ENCODE assay signal across 18 mouse cellular contexts in genomic region chr7:126748824-126749223, GRCm38 (mm10). TPM values are rescaled to one million over a fixed set of nuclear protein-coding genes. Genes with fewer than 3 reads are reported as not detected.
DNase-seq lines count a peak whose midpoint lies in the region; ATAC-seq lines count a peak whose summit lies in the region.
"Had no signal": no experiment of that assay in that cellular context is flagged by ENCODE, and none has a peak within 500 bp of the region (broad histone marks: within the 10 kb centered on the region; RNA-seq: fewer than 3 reads in every experiment).

No protein-coding gene starts in this region.

- peaks cover 14% of the 10 kb centered on the region for H3K4me1 ChIP-seq in liver, embryonic 12.5 days
- H3K4me1 ChIP-seq in liver, embryonic 11.5 days (replicated peaks; ENCODE audit: control insufficient read depth, insufficient read depth, low read length): 0 out of 2 replicates have a peak, but pooled peaks cover 2% of the 10 kb centered on the region
- no peaks in the 10 kb centered on the region for H3K4me1 ChIP-seq in intestine, embryonic 14.5 days (replicated peaks; ENCODE audit: control insufficient read depth, insufficient read depth, low read length)
- H3K4me1 ChIP-seq: forebrain, embryonic 15.5 days; hindbrain, embryonic 13.5 days had no signal

- H3K27ac ChIP-seq in liver, embryonic 12.5 days: 0 out of 2 replicates have a peak overlapping the region, but pooled peaks have one; percentile 10
- no peak overlapping the region for H3K27ac ChIP-seq in liver, embryonic 11.5 days (ENCODE audit: low read depth, low read length)
- peak overlapping the region; percentile 33; the same call in 1 of the 2 replicates for H3K27ac ChIP-seq in intestine, embryonic 14.5 days (ENCODE audit: low read depth)
- H3K27ac ChIP-seq in macrophage: peak overlapping the region; percentile 99
- H3K27ac ChIP-seq: forebrain, embryonic 15.5 days; hindbrain, embryonic 13.5 days; limb, embryonic 13.5 days had no signal

- no peak overlapping the region for H3K9ac ChIP-seq in liver, embryonic 12.5 days
- H3K9ac ChIP-seq in liver, embryonic 11.5 days (ENCODE audit: low read depth, low read length): no peak overlapping the region
- H3K9ac ChIP-seq in intestine, embryonic 14.5 days (ENCODE audit: low read length): no peak overlapping the region
- H3K9ac ChIP-seq: forebrain, embryonic 15.5 days; hindbrain, embryonic 13.5 days; limb, embryonic 13.5 days had no signal

- H3K4me3 ChIP-seq in liver, embryonic 12.5 days: no peak overlapping the region
- no peak overlapping the region for H3K4me3 ChIP-seq in liver, embryonic 11.5 days (ENCODE audit: low read depth, low read length)
- H3K4me3 ChIP-seq in intestine, embryonic 14.5 days (ENCODE audit: low read depth, low read length): no peak overlapping the region
- H3K4me3 ChIP-seq in macrophage (ENCODE audit: inconsistent target): no peak overlapping the region
- H3K4me3 ChIP-seq: forebrain, embryonic 15.5 days; hindbrain, embryonic 13.5 days; limb, embryonic 13.5 days; megakaryocyte, embryonic 14.5 days had no signal

- no peaks in the 10 kb centered on the region; the same call in 1 of the 2 replicates for H3K79me2 ChIP-seq in macrophage (ENCODE audit: inconsistent target)

- ATAC-seq in liver, embryonic 12.5 days: no peak
- ATAC-seq in liver, embryonic 11.5 days (replicated peaks; ENCODE audit: low FRiP score): no peak
- ATAC-seq in intestine, embryonic 14.5 days (replicated peaks; ENCODE audit: low FRiP score, low TSS enrichment, low read depth): no peak
- ATAC-seq: forebrain, embryonic 15.5 days; inflammation-experienced regulatory T-cells, adult 6 months had no signal

- no peak for DNase-seq in liver, embryonic 11.5 days (ENCODE audit: low spot score)
- DNase-seq in R1 (ENCODE audit: low read depth, low spot score): peak; percentile 30
- no peak for DNase-seq in intestine, embryonic 14.5 days (ENCODE audit: low spot score)
- DNase-seq in spleen, postnatal 36 days (ENCODE audit: low spot score in 2 of 2): no peak
- no peak for DNase-seq in right cerebral cortex, postnatal 10 days (ENCODE audit: low spot score in 2 of 2)
- no peak for DNase-seq in right cerebral cortex, postnatal 25 days
- DNase-seq: gastrocnemius, postnatal 25 days; lung, adult 2 months; midbrain, embryonic 14.5 days; right cerebral cortex, postnatal 14 days had no signal

- H3K36me3 ChIP-seq in liver, embryonic 12.5 days: no peaks in the 10 kb centered on the region
- H3K36me3 ChIP-seq in liver, embryonic 11.5 days (ENCODE audit: control insufficient read depth, insufficient read depth, low read length): no peaks in the 10 kb centered on the region
- H3K36me3 ChIP-seq in intestine, embryonic 14.5 days (ENCODE audit: control insufficient read depth, insufficient read depth, low read length): no peaks in the 10 kb centered on the region
- no peaks in the 10 kb centered on the region for H3K36me3 ChIP-seq in macrophage (ENCODE audit: inconsistent target)
- H3K36me3 ChIP-seq: forebrain, embryonic 15.5 days; hindbrain, embryonic 13.5 days; limb, embryonic 13.5 days had no signal

- no peak overlapping the region for H3K4me2 ChIP-seq in liver, embryonic 12.5 days
- H3K4me2 ChIP-seq in liver, embryonic 11.5 days: no peak overlapping the region
- H3K4me2 ChIP-seq in intestine, embryonic 14.5 days (ENCODE audit: low read length): no peak overlapping the region
- H3K4me2 ChIP-seq: forebrain, embryonic 15.5 days; hindbrain, embryonic 13.5 days; limb, embryonic 13.5 days had no signal

- H3K27me3 ChIP-seq in liver, embryonic 12.5 days (replicated peaks): no peaks in the 10 kb centered on the region
- no peaks in the 10 kb centered on the region for H3K27me3 ChIP-seq in liver, embryonic 11.5 days (replicated peaks; ENCODE audit: control insufficient read depth, insufficient read depth, low read length)
- no peaks in the 10 kb centered on the region for H3K27me3 ChIP-seq in intestine, embryonic 14.5 days (replicated peaks; ENCODE audit: control insufficient read depth, insufficient read depth, low read length)
- H3K27me3 ChIP-seq: CH12.LX; forebrain, embryonic 15.5 days; hindbrain, embryonic 13.5 days; limb, embryonic 13.5 days had no signal

- 72% methylated on average over 7 of the region's 7 CpGs for WGBS in liver, embryonic 12.5 days (ENCODE audit: insufficient replicate concordance)
- WGBS in liver, embryonic 11.5 days: 72% methylated on average over 7 of the region's 7 CpGs
- WGBS in intestine, embryonic 14.5 days: 67% methylated on average over 7 of the region's 7 CpGs
- WGBS in macrophage (ENCODE audit: missing documents): 80% methylated on average over 7 of the region's 7 CpGs

- H3K9me3 ChIP-seq in liver, embryonic 12.5 days (replicated peaks): no peaks in the 10 kb centered on the region
- H3K9me3 ChIP-seq in liver, embryonic 11.5 days (ENCODE audit: control insufficient read depth, low read length): no peaks in the 10 kb centered on the region
- no peaks in the 10 kb centered on the region for H3K9me3 ChIP-seq in intestine, embryonic 14.5 days (ENCODE audit: control insufficient read depth, low read length)
- H3K9me3 ChIP-seq: forebrain, embryonic 15.5 days; hindbrain, embryonic 13.5 days; limb, embryonic 13.5 days had no signal

RNA-seq across cellular contexts. Expression of gene Mapk3, which starts 10.6 kb away (rescaled TPM):
- polyA plus RNA-seq in liver, embryonic 12.5 days (2016; fragmentation: Nextera tagmentation; extraction: Ambion mirVana): 23.7 and 25.0 TPM in 2 replicates
- polyA plus RNA-seq in liver, embryonic 11.5 days (2014; fragmentation: Nextera tagmentation; extraction: Ambion mirVana): 34.0 and 39.3 TPM in 2 replicates
- polyA plus RNA-seq in intestine, embryonic 14.5 days (2014; fragmentation: Nextera tagmentation; extraction: Ambion mirVana): 101 and 104 TPM in 2 replicates
- total RNA-seq in macrophage (2018; cell fraction: chromatin; rRNA removed): 10 to 100 TPM; 14.2 to 69.2 (median 35.5) TPM
- 100 to 1,000 TPM; 111 to 204 (median 139) TPM for total RNA-seq in macrophage (2018; cell fraction: cytosol; rRNA removed)
- total RNA-seq in macrophage (2018; cell fraction: nucleus; rRNA removed): 100 to 1,000 TPM in 3 of 26 experiments, 10 to 100 TPM in 23; 34.8 to 107 (median 61.2) TPM
- polyA plus RNA-seq in macrophage (2018): 129 to 232 TPM (median 188 TPM) in 3 replicates

RNA-seq across cellular contexts. Expression of gene Gdpd3, which starts 17.3 kb away (rescaled TPM):
- polyA plus RNA-seq in liver, embryonic 12.5 days (2016; fragmentation: Nextera tagmentation; extraction: Ambion mirVana): 0.54 and 0.78 TPM in 2 replicates
- 0.87 and 0.96 TPM in 2 replicates for polyA plus RNA-seq in liver, embryonic 11.5 days (2014; fragmentation: Nextera tagmentation; extraction: Ambion mirVana)
- polyA plus RNA-seq in intestine, embryonic 14.5 days (2014; fragmentation: Nextera tagmentation; extraction: Ambion mirVana): 3.6 and 3.9 TPM in 2 replicates
- total RNA-seq in macrophage (2018; cell fraction: chromatin; rRNA removed): 10 to 100 TPM in 18 of 26 experiments, 1 to 10 TPM in 8; 5.4 to 34.4 (median 12.1) TPM
- 1 to 10 TPM in 25 of 26 experiments, under 1 TPM in 1; 0.89 to 4.3 (median 2.2) TPM for total RNA-seq in macrophage (2018; cell fraction: cytosol; rRNA removed)
- total RNA-seq in macrophage (2018; cell fraction: nucleus; rRNA removed): 10 to 100 TPM in 9 of 26 experiments, 1 to 10 TPM in 17; 2.0 to 29.7 (median 7.8) TPM
- 1.9 to 3.3 TPM (median 2.6 TPM) in 3 replicates for polyA plus RNA-seq in macrophage (2018)

RNA-seq across cellular contexts. Expression of gene Ypel3, which starts 27.9 kb away (rescaled TPM):
- 77.2 and 78.5 TPM in 2 replicates for polyA plus RNA-seq in liver, embryonic 12.5 days (2016; fragmentation: Nextera tagmentation; extraction: Ambion mirVana)
- 49.1 and 52.2 TPM in 2 replicates for polyA plus RNA-seq in liver, embryonic 11.5 days (2014; fragmentation: Nextera tagmentation; extraction: Ambion mirVana)
- polyA plus RNA-seq in intestine, embryonic 14.5 days (2014; fragmentation: Nextera tagmentation; extraction: Ambion mirVana): 105 and 106 TPM in 2 replicates
- total RNA-seq in macrophage (2018; cell fraction: chromatin; rRNA removed): 100 to 1,000 TPM in 8 of 26 experiments, 10 to 100 TPM in 18; 14.8 to 230 (median 79.5) TPM
- total RNA-seq in macrophage (2018; cell fraction: cytosol; rRNA removed): 100 to 1,000 TPM in 12 of 26 experiments, 10 to 100 TPM in 14; 32.4 to 175 (median 76.1) TPM
- total RNA-seq in macrophage (2018; cell fraction: nucleus; rRNA removed): 100 to 1,000 TPM in 8 of 26 experiments, 10 to 100 TPM in 18; 23.9 to 225 (median 71.2) TPM
- 40.6 to 227 TPM (median 90.3 TPM) in 3 replicates for polyA plus RNA-seq in macrophage (2018)

RNA-seq across cellular contexts. Expression of gene Tbx6, which starts 32.5 kb away (rescaled TPM):
- polyA plus RNA-seq in liver, embryonic 12.5 days (2016; fragmentation: Nextera tagmentation; extraction: Ambion mirVana): 0.33 and 0.50 TPM in 2 replicates
- polyA plus RNA-seq in liver, embryonic 11.5 days (2014; fragmentation: Nextera tagmentation; extraction: Ambion mirVana): 0.22 and 0.55 TPM in 2 replicates
- polyA plus RNA-seq in intestine, embryonic 14.5 days (2014; fragmentation: Nextera tagmentation; extraction: Ambion mirVana): 0.36 and 0.47 TPM in 2 replicates
- total RNA-seq in macrophage (2018; cell fraction: chromatin; rRNA removed): 1 to 10 TPM in 12 of 26 experiments, under 1 TPM in 7, not detected in 7; 0.45 to 3.9 (median 1.1) TPM
- total RNA-seq in macrophage (2018; cell fraction: cytosol; rRNA removed): under 1 TPM in 15 of 26 experiments, not detected in 11; 0.05 to 0.39 (median 0.15) TPM
- total RNA-seq in macrophage (2018; cell fraction: nucleus; rRNA removed): 1 to 10 TPM in 11 of 26 experiments, under 1 TPM in 14, not detected in 1; 0.23 to 6.2 (median 0.81) TPM
- polyA plus RNA-seq in macrophage (2018): 0.19 to 0.25 TPM in 2 of 3 replicates, not detected in the other

RNA-seq across cellular contexts. Expression of gene Coro1a, which starts 41.2 kb away (rescaled TPM):
- 77.9 and 86.6 TPM in 2 replicates for polyA plus RNA-seq in liver, embryonic 12.5 days (2016; fragmentation: Nextera tagmentation; extraction: Ambion mirVana)
- polyA plus RNA-seq in liver, embryonic 11.5 days (2014; fragmentation: Nextera tagmentation; extraction: Ambion mirVana): 94.0 and 94.9 TPM in 2 replicates
- polyA plus RNA-seq in intestine, embryonic 14.5 days (2014; fragmentation: Nextera tagmentation; extraction: Ambion mirVana): 35.1 and 35.9 TPM in 2 replicates
- total RNA-seq in macrophage (2018; cell fraction: chromatin; rRNA removed): 100 to 1,000 TPM in 24 of 26 experiments, 10 to 100 TPM in 2; 41.0 to 569 (median 277) TPM
- 100 to 1,000 TPM; 120 to 264 (median 176) TPM for total RNA-seq in macrophage (2018; cell fraction: cytosol; rRNA removed)
- total RNA-seq in macrophage (2018; cell fraction: nucleus; rRNA removed): 100 to 1,000 TPM; 109 to 332 (median 183) TPM
- 69.4 to 223 TPM (median 209 TPM) in 3 replicates for polyA plus RNA-seq in macrophage (2018)
